Mouse (Mus musculus) hindbrain, embryonic 15.5 days (tissue): ENCODE measurements around the gene Chd9. TPM values are rescaled to one million over a fixed set of nuclear protein-coding genes. Genes with fewer than 3 reads are reported as not detected.

Experiments
- ATAC-seq: fragments of 200-750 bp; cut with Nextera tagmentation; 2 replicates; pipeline ENCODE4 v1.8.0; 2017; ENCODE audit warnings: low read depth, moderate number of reproducible peaks, moderate TSS enrichment; ENCODE audit not compliant: low FRiP score
- H3K27ac ChIP-seq: fragments of 300-500 bp; sonication (generic); replicated peaks from 2 replicates; pipeline ENCODE4 v1.5.1; 2015; ENCODE audit warnings: mild to moderate bottlenecking, inconsistent platforms
- H3K27me3 ChIP-seq: fragments of 300-500 bp; sonication (generic); 2 replicates; pipeline ENCODE4 v1.6.1; 2015; ENCODE audit warnings: control low read depth, inconsistent platforms
- H3K36me3 ChIP-seq: fragments of 300-500 bp; sonication (generic); 2 replicates; pipeline ENCODE4 v1.6.1; 2015; ENCODE audit warnings: control low read depth, inconsistent platforms
- H3K4me1 ChIP-seq: fragments of 300-500 bp; sonication (generic); replicated peaks from 2 replicates; pipeline ENCODE4 v1.6.1; 2015; ENCODE audit warnings: control low read depth, inconsistent platforms
- H3K4me2 ChIP-seq: fragments of 300-500 bp; sonication (generic); 2 replicates; pipeline ENCODE4 v1.6.1; 2015; ENCODE audit warnings: moderate library complexity, mild to moderate bottlenecking, inconsistent platforms
- H3K4me3 ChIP-seq: fragments of 300-500 bp; sonication (generic); 2 replicates; pipeline ENCODE4 v1.5.1; 2015; ENCODE audit warnings: mild to moderate bottlenecking, inconsistent platforms
- H3K9ac ChIP-seq: fragments of 300-500 bp; sonication (generic); 2 replicates; pipeline ENCODE4 v1.6.1; 2015; ENCODE audit warnings: inconsistent platforms
- H3K9me3 ChIP-seq: fragments of 300-500 bp; sonication (generic); 2 replicates; pipeline ENCODE4 v1.6.1; 2016; ENCODE audit warnings: control low read depth, inconsistent platforms
- WGBS: fragments of 180-500 bp; shearing (Covaris S2); methylation state at CpG from one replicate; pipeline ENCODE4 v1.1.7; 2015; 5-methylcytosine and 5-hydroxymethylcytosine counted together
- microRNA-seq: library from miRNA; unstranded; fragments of <30 nt; microRNA quantifications from one replicate; pipeline ENCODE4, GENCODE M21; 2016
- polyA plus RNA-seq: library from polyadenylated mRNA; unstranded; fragments of >200 nt; fragmentation: Nextera tagmentation; extraction: Ambion mirVana; gene quantifications from 2 replicates; pipeline ENCODE4 v1.2.1, GENCODE M21; 2015

Gene Chd9
- polyA plus RNA-seq, 1 experiment from 2014 or later: 100 TPM

DNA sequence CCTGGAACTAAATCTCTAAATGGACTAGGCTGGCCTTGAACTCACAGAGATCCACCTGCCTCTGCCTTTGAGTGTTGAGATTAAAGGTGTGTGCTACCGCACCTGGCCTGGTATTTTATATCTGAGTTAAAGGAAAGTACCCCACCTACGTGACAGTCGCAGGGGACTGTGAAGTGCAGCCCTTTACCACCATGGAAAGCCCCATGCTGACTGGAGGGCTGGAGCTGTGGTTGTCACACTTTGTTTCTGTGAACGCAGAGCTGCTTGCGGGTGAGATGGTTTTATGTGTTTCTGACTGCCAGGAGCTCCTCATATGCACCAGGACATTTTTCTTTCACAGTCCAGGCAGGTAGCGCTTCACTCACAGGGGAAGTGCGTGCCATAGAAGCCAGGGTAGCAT, 260.3 kb downstream of the Chd9 start:
- no peaks in the 10 kb centered on the region for H3K27me3 ChIP-seq
- ATAC-seq: no peak
- H3K9me3 ChIP-seq: no peaks in the 10 kb centered on the region
- H3K4me1 ChIP-seq: no peaks in the 10 kb centered on the region
- H3K9ac ChIP-seq: no peak overlapping the region
- 95% methylated on average over 7 of the region's 7 CpGs for WGBS
- H3K4me2 ChIP-seq: no peak overlapping the region
- peaks cover 53% of the 10 kb centered on the region for H3K36me3 ChIP-seq
- no peak overlapping the region for H3K27ac ChIP-seq
- H3K4me3 ChIP-seq: no peak overlapping the region

DNA sequence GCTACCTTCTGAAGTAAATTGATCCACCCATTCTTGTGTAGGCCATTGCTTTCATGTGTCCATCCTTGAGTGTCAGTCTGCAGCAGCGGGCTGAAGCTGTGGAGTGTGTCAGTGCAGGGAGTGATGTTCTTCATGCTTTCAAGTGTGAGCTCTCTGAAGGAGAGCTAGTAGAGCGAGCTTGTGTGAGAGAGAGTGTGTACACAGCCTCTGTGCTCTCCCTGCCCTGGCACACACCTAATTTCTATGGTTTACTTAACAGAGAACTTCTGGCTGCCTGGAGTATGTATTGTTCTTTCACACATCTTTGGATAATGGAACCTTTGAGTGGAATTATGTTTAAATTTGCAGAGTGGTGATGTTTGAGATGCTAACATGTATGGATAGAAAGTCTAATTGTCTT, 261.4 kb downstream of the Chd9 start:
- 96% methylated on average over 2 of the region's 2 CpGs for WGBS
- H3K9me3 ChIP-seq: no peaks in the 10 kb centered on the region
- H3K4me2 ChIP-seq: no peak overlapping the region
- H3K27ac ChIP-seq: no peak overlapping the region
- H3K4me3 ChIP-seq: no peak overlapping the region
- no peaks in the 10 kb centered on the region for H3K4me1 ChIP-seq
- no peaks in the 10 kb centered on the region for H3K27me3 ChIP-seq
- no peak overlapping the region for H3K9ac ChIP-seq
- peaks cover 46% of the 10 kb centered on the region for H3K36me3 ChIP-seq
- no peak for ATAC-seq

DNA sequence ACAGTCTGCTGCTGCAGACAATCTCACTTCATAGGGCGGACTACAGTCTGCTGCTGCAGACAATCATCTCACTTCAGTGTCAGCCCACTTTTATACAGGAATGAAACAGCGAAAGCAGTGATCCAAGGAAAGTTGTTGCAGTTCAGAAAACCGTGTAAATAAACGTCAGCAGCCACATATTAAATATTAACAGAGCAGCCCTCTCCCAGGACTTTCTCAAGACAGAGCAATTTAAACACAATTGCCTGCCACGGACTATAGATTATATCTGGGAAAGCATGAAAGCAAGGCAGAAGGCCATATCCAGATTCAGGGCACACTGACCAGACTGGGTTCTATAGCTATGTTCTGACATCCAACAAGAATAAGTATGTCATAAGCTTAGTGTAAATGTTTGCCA, 266.0 kb downstream of the Chd9 start:
- Histone ChIP-seq H3K4me3 (no peak overlapping the region), H3K9me3 (no peaks in the 10 kb centered on the region), H3K36me3 (peaks cover 53% of the 10 kb centered on the region), H3K4me2 (no peak overlapping the region), H3K4me1 (no peaks in the 10 kb centered on the region), H3K9ac (no peak overlapping the region), H3K27ac (no peak overlapping the region), H3K27me3 (no peaks in the 10 kb centered on the region)
- ATAC-seq: no peak
- 81% methylated on average over 5 of the region's 5 CpGs for WGBS

DNA sequence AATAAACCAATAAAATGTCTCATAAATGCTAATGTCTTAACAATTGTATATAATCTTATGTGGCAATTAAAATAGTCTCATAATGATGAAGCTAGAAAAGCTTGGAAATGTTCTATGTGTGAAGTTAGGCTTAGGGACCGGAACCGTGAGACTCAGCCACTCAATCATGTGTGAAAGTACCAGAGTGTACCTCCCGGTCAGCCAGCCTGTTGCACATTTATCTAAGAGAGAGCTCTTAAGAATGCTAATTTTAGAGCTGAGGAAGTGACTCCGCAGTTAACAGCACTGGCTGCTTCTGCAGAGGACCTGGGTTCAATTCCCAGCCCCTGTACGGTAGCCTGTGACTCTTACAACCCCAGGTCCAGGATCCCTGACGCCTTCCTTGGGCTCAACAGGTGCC, 270.0 kb downstream of the Chd9 start:
- Histone ChIP-seq H3K27me3 (no peaks in the 10 kb centered on the region), H3K4me3 (no peak overlapping the region), H3K9me3 (no peaks in the 10 kb centered on the region), H3K27ac (no peak overlapping the region), H3K4me1 (no peaks in the 10 kb centered on the region), H3K9ac (no peak overlapping the region), H3K36me3 (peaks cover 47% of the 10 kb centered on the region), H3K4me2 (no peak overlapping the region)
- 90% methylated on average over 6 of the region's 6 CpGs for WGBS
- no peak for ATAC-seq

Small RNA genes lying within 50 kb of the gene (microRNA-seq; reads per million reads assigned to microRNA genes)
- not detected for gene Gm44382

Other genes starting within 250 kb of the Chd9 start
- 3.7 and 3.8 TPM in 2 replicates for gene Gm19935, start 11.0 kb upstream of the Chd9 start, polyA plus RNA-seq
- 21.3 and 22.0 TPM in 2 replicates for gene Rbl2, start 241.7 kb downstream of the Chd9 start, polyA plus RNA-seq